Mouse (Mus musculus) liver, embryonic 14.5 days (tissue): ENCODE measurements around the gene B3gntl1. TPM values are rescaled to one million over a fixed set of nuclear protein-coding genes. Genes with fewer than 3 reads are reported as not detected.

ENCODE experiments used
- ATAC-seq: fragments of 200-750 bp; cut with Nextera tagmentation; 2 replicates; pipeline ENCODE4 v1.8.0; 2017; ENCODE audit warnings: moderate number of reproducible peaks, mild to moderate bottlenecking, moderate library complexity; ENCODE audit not compliant: insufficient read depth
- DNase-seq, 3 experiments: peaks; one replicate each; pipeline ENCODE4 v3.0.0-alpha.2; 2012 to 2013; ENCODE audit warnings: low read depth in 3 of 3, low spot score in 3 of 3
- H3K27ac ChIP-seq: fragments of 300-500 bp; sonication (generic); 2 replicates; pipeline ENCODE4 v1.5.1; 2014; ENCODE audit warnings: moderate library complexity, mild to moderate bottlenecking, control low read depth, inconsistent platforms
- H3K27me3 ChIP-seq: fragments of 300-500 bp; sonication (generic); 2 replicates; pipeline ENCODE4 v1.6.1; 2014; ENCODE audit warnings: mild to moderate bottlenecking, low read length, moderate library complexity; ENCODE audit not compliant: control insufficient read depth, insufficient read depth
- H3K36me3 ChIP-seq: fragments of 300-500 bp; sonication (generic); replicated peaks from 2 replicates; pipeline ENCODE4 v1.6.1; 2014; ENCODE audit warnings: low read depth; ENCODE audit not compliant: control insufficient read depth, insufficient read depth
- H3K4me1 ChIP-seq, 2 experiments: fragments of 200-500 bp in 1 of 2; fragments of 300-500 bp in 1 of 2; sonication (generic) in 1 of 2; replicated peaks; 2 replicates each; pipeline ENCODE4 v1.6.1; 2012 to 2014; ENCODE audit warnings: antibody characterized with exemption in 1 of 2, inconsistent platforms in 1 of 2, low read length in 1 of 2; ENCODE audit not compliant: control insufficient read depth in 2 of 2, insufficient read depth in 2 of 2
- H3K4me2 ChIP-seq: fragments of 300-500 bp; sonication (generic); 2 replicates; pipeline ENCODE4 v1.6.1; 2014; ENCODE audit warnings: low read depth, mild to moderate bottlenecking, control low read depth, moderate library complexity
- H3K4me3 ChIP-seq, 2 experiments: fragments of 200-500 bp in 1 of 2; fragments of 300-500 bp in 1 of 2; sonication (generic) in 1 of 2; 2 replicates each; pipeline ENCODE4 v1.5.1; 2012 to 2014; ENCODE audit warnings: low read depth in 2 of 2, low read length in 2 of 2, mild to moderate bottlenecking in 2 of 2, control low read depth in 1 of 2, inconsistent platforms in 1 of 2, moderate library complexity in 1 of 2; ENCODE audit not compliant: insufficient read depth in 1 of 2
- H3K9ac ChIP-seq: fragments of 300-500 bp; sonication (generic); replicated peaks from 2 replicates; pipeline ENCODE4 v1.6.1; 2014; ENCODE audit warnings: mild to moderate bottlenecking, control low read depth, moderate library complexity
- H3K9me3 ChIP-seq: fragments of 300-500 bp; sonication (generic); 2 replicates; pipeline ENCODE4 v1.6.1; 2016; ENCODE audit warnings: low read length, mixed read lengths; ENCODE audit not compliant: control insufficient read depth
- CTCF ChIP-seq: IDR thresholded peaks from 2 replicates; pipeline ENCODE4 v1.5.1; 2016; ENCODE audit warnings: antibody characterized with exemption, low read depth, control low read depth
- EP300 ChIP-seq: IDR thresholded peaks from 2 replicates; pipeline ENCODE4 v1.6.1; 2016; ENCODE audit warnings: antibody characterized with exemption, low read depth
- WGBS: fragments of 180-500 bp; shearing (Covaris S2); extraction: QIAGEN DNeasy Blood & Tissue Kit; methylation state at CpG from one replicate; pipeline ENCODE4 v1.1.7; 2014; ENCODE audit not compliant: insufficient replicate concordance; 5-methylcytosine and 5-hydroxymethylcytosine counted together
- polyA plus RNA-seq, 2 experiments: library from polyadenylated mRNA; depleted of rRNA in 1 of 2; stranded (reverse) in 1 of 2; unstranded in 1 of 2; fragments of >200 nt; fragmentation: Nextera tagmentation in 1 of 2; extraction: Ambion mirVana in 1 of 2; gene quantifications; 2 replicates each; pipeline versions ENCODE4 v1.2.1 to v1.2.3; 2012 to 2014

B3gntl1 gene
- polyA plus RNA-seq, 2 experiments = 1.2 to 1.6 TPM

DNA sequence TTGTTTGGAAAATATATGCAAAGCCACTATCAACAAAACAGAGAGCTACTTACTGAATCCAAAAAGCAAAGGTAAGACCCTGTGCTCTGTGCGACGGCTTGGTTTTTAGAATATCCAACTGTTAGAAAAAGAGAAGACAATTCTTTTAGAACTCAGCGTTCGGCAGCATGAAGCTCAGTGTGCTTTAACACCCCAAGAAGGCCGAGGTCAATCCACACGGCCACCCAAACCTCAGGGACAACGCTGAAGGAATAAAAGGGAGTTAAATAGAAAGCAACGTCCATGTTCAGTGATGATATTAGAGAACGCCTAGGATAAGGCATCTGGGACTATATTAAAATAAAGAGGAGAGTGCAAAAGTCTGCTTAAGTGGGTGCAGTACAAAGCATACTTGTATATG is 21.4 kb downstream of the B3gntl1 start:
- TF ChIP-seq EP300 = no peak
- no peak for TF ChIP-seq CTCF
- 75% methylated on average over 9 of the region's 9 CpGs for WGBS
- Histone ChIP-seq H3K4me3 (no peak overlapping the region), H3K36me3 (no peaks in the 10 kb centered on the region), H3K27me3 (no peaks in the 10 kb centered on the region), H3K27ac (no peak overlapping the region), H3K4me2 (no peak overlapping the region), H3K9me3 (no peaks in the 10 kb centered on the region), H3K9ac (no peak overlapping the region), H3K4me1 (peaks cover 0 to 2% of the 10 kb centered on the region in 2 experiments; a peak in 1 of 4 replicates)
- no peak for ATAC-seq
- no peak for DNase-seq

DNA sequence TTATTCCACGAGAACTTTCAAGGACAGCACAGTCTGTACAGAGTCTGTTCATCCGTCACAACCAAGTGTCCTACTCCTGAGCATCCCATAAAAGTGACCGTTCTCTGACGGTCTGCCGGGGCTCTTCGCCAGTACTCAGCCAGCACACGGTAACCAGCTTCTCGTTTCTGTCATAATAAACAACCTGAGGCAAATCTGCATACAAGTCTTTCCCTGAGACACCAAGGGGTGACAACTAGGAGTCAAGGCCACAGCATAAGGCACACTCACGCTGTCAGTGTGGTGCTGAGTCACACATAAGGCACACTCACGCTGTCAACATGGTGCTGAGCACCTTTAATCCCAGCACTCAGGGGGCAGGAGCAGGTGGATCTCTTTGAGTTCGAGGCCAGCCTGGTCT is 22.3 kb downstream of the B3gntl1 start:
- H3K9me3 ChIP-seq = no peaks in the 10 kb centered on the region
- no peak overlapping the region for H3K9ac ChIP-seq
- no peak for TF ChIP-seq EP300
- no peak for TF ChIP-seq CTCF
- ATAC-seq (no peak), DNase-seq (no peak)
- no peaks in the 10 kb centered on the region for H3K27me3 ChIP-seq
- no peak overlapping the region for H3K4me3 ChIP-seq
- H3K27ac ChIP-seq = no peak overlapping the region
- H3K36me3 ChIP-seq = no peaks in the 10 kb centered on the region
- 74% methylated on average over 11 of the region's 11 CpGs for WGBS
- no peak overlapping the region for H3K4me2 ChIP-seq
- H3K4me1 ChIP-seq = peaks cover 0 to 2% of the 10 kb centered on the region in 2 experiments; a peak in 1 of 4 replicates

- Histone ChIP-seq H3K27ac (no peak overlapping the region), H3K4me1 (no peaks in the 10 kb centered on the region), H3K36me3 (no peaks in the 10 kb centered on the region), H3K4me2 (no peak overlapping the region), H3K9ac (no peak overlapping the region), H3K4me3 (no peak overlapping the region), H3K9me3 (no peaks in the 10 kb centered on the region), H3K27me3 (no peaks in the 10 kb centered on the region)
- DNase-seq = no peak
- 67% methylated on average over 10 of the region's 10 CpGs for WGBS
- TF ChIP-seq EP300 = no peak
- peak; percentile 18; the same call in 1 of the 2 replicates for TF ChIP-seq CTCF
- no peak for ATAC-seq
Measured at GRCm38 (mm10) chr11:121649900-121650299, 23.1 kb downstream of the B3gntl1 start.

GRCm38 (mm10) chr11:121648166-121648565 is 24.8 kb downstream of the B3gntl1 start:
- no peak for DNase-seq
- H3K27ac ChIP-seq = no peak overlapping the region
- WGBS = 75% methylated on average over 5 of the region's 5 CpGs

DNA sequence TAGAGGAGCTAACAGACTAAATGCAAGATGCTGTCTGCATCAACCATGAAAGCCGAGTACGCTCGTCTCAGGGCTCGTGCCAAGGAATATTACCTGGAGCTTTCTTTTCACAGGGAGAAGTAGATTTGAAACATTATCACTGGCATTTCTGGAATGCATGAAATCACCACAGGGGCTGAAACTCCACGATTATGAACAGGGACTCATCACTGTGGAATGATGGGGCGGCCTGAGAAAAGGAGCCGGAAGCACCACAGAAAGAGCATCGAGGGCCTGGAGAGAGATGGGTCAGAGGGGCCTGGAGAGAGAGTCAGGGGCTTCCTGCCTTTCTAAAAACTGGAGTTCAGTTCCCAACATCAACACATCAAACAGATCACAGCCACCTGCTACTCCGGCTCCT is 25.6 kb downstream of the B3gntl1 start:
- H3K9ac ChIP-seq = no peak overlapping the region
- H3K27me3 ChIP-seq = no peaks in the 10 kb centered on the region
- 78% methylated on average over 9 of the region's 9 CpGs for WGBS
- DNase-seq = no peak
- no peaks in the 10 kb centered on the region for H3K36me3 ChIP-seq
- H3K27ac ChIP-seq = no peak overlapping the region
- ATAC-seq = no peak
- no peak overlapping the region for H3K4me2 ChIP-seq
- TF ChIP-seq EP300 (no peak), CTCF (no peak)
- H3K4me1 ChIP-seq = no peaks in the 10 kb centered on the region
- H3K9me3 ChIP-seq = no peaks in the 10 kb centered on the region
- H3K4me3 ChIP-seq = no peak overlapping the region

More at GRCm38 (mm10) chr11:121648166-121648565, 24.8 kb downstream of the B3gntl1 start:
- no peak for TF ChIP-seq EP300
- TF ChIP-seq CTCF = no peak
- H3K27me3 ChIP-seq = no peaks in the 10 kb centered on the region
- no peak for ATAC-seq
- H3K36me3 ChIP-seq = no peaks in the 10 kb centered on the region
- H3K4me1 ChIP-seq = no peaks in the 10 kb centered on the region
- no peak overlapping the region for H3K4me2 ChIP-seq
- H3K9me3 ChIP-seq = no peaks in the 10 kb centered on the region
- H3K4me3 ChIP-seq = no peak overlapping the region
- no peak overlapping the region for H3K9ac ChIP-seq
